Mouse (Mus musculus): Measurements from ENCODE around the gene Il1r2. TPM values are rescaled to one million over a fixed set of nuclear protein-coding genes. Genes with fewer than 3 reads are reported as not detected.

Gene Il1r2
- total RNA-seq, 1 experiment: 2.6 TPM

DNA sequence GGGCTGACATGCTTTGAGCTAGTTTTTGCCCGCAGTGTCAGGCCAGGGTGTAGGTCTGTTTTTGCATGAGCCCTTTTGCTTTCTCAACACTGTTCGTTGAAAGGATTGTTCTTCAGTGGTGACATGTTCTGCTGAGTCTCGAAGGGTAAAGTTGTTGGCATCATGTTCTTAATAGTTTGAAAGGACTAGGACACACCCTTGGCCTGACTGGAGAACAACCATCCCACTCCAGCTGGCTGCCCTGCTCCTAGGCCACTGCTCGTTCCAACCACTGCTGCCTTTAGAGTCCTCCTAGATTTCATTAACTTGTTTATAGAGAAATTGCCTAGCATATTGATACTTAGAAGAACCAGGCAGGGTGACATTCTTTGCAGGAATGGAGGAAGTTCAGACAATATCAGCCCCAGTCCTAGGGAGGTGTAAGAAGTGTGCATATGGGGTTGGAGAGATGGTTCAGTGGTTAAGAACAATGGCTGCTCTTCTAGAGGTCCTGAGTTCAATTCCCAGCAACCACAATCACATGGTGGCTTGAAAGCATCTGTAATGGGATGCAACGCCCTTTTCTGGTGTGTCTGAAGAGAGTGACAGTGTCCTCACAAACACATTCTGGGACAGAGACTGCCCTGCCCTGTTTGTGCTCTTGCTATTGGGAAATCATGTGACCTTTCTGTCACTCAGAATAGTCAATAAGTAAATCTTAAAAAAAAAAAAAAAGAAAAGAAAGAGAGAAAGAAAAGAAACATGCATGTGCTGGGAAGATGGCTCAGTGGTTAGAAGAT, 34.3 kb downstream of the Il1r2 start:
- no peak overlapping the region for H3K27ac ChIP-seq (ENCODE audit: insufficient read depth, low read depth, low read length, poor library complexity, severe bottlenecking)
- H3K4me1 ChIP-seq (ENCODE audit: control insufficient read depth in 2 of 2, insufficient read depth in 2 of 2, low read length in 2 of 2, poor library complexity in 1 of 2): no peaks in the 10 kb centered on the region
- DNase-seq (ENCODE audit: low read depth, low spot score): no peak
- no peak overlapping the region for H3K9ac ChIP-seq (ENCODE audit: insufficient read depth, low read depth, low read length, poor library complexity, severe bottlenecking)
- TF ChIP-seq CHD2 (IDR thresholded peaks at IDR 0.05; ENCODE audit: low read depth, low read length) (no peak), ZNF384 (IDR thresholded peaks at IDR 0.05; ENCODE audit: low read depth, low read length) (no peak), HCFC1 (IDR thresholded peaks at IDR 0.05; ENCODE audit: borderline replicate concordance, insufficient read depth, low read length) (no peak)
- H3K4me3 ChIP-seq (ENCODE audit: insufficient read depth in 1 of 2, low read depth in 1 of 2, low read length in 2 of 2, poor library complexity in 1 of 2, severe bottlenecking in 1 of 2): no peak overlapping the region
- in situ Hi-C loops (cut with MboI; ENCODE audit: low sequenced_read_pairs in 2 of 2, unreplicated experiment in 2 of 2): no loop called here
- no peaks in the 10 kb centered on the region for H3K9me3 ChIP-seq (ENCODE audit: control insufficient read depth, insufficient read depth, low read depth, low read length)
- no peaks in the 10 kb centered on the region for H3K36me3 ChIP-seq (ENCODE audit: control insufficient read depth, insufficient read depth, low read length, poor library complexity, severe bottlenecking)

DNA sequence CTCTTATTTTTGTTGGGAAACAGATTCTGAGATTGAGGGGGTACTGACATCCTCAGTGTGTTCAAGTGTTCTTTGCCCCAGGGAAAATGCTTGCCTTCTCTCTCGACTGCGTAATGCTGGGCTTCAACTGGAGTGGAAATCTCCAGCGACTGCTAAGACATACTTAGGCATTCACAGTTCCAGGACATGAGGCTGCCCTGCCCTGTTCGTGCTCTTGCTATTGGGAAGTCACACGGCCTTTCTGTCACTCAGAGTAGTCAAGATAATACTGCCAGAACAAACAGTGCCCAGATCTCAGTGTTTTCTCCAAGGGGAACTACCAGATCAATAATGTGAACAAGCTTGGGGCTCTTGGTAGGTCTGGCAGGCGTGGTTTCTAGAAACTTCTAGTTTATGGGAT, 35.9 kb downstream of the Il1r2 start:
- H3K9me3 ChIP-seq (ENCODE audit: control insufficient read depth, insufficient read depth, low read depth, low read length): no peaks in the 10 kb centered on the region
- no peak overlapping the region for H3K4me3 ChIP-seq (ENCODE audit: insufficient read depth in 1 of 2, low read depth in 1 of 2, low read length in 2 of 2, poor library complexity in 1 of 2, severe bottlenecking in 1 of 2)
- no peak for TF ChIP-seq ZNF384 (IDR thresholded peaks at IDR 0.05; ENCODE audit: low read depth, low read length)
- no peak for TF ChIP-seq MAFK (IDR thresholded peaks at IDR 0.05; ENCODE audit: insufficient read depth, low read depth, low read length)
- no peak for TF ChIP-seq ZC3H11A (IDR thresholded peaks at IDR 0.05; ENCODE audit: borderline replicate concordance, low read depth, low read length)
- TF ChIP-seq CHD2 (IDR thresholded peaks at IDR 0.05; ENCODE audit: low read depth, low read length): no peak
- DNase-seq (ENCODE audit: low read depth, low spot score): no peak
- in situ Hi-C loops (cut with MboI; ENCODE audit: low sequenced_read_pairs in 2 of 2, unreplicated experiment in 2 of 2): loop anchor here in 1 of 2 experiments (10.0 kb wide), 1 partner anchor 265 kb away; no protein-coding TSS in a partner anchor
- no peak overlapping the region for H3K9ac ChIP-seq (ENCODE audit: insufficient read depth, low read depth, low read length, poor library complexity, severe bottlenecking)
- no peaks in the 10 kb centered on the region for H3K4me1 ChIP-seq (ENCODE audit: control insufficient read depth in 2 of 2, insufficient read depth in 2 of 2, low read length in 2 of 2, poor library complexity in 1 of 2)
- no peak overlapping the region for H3K27ac ChIP-seq (ENCODE audit: insufficient read depth, low read depth, low read length, poor library complexity, severe bottlenecking)
- H3K36me3 ChIP-seq (ENCODE audit: control insufficient read depth, insufficient read depth, low read length, poor library complexity, severe bottlenecking): no peaks in the 10 kb centered on the region

DNA sequence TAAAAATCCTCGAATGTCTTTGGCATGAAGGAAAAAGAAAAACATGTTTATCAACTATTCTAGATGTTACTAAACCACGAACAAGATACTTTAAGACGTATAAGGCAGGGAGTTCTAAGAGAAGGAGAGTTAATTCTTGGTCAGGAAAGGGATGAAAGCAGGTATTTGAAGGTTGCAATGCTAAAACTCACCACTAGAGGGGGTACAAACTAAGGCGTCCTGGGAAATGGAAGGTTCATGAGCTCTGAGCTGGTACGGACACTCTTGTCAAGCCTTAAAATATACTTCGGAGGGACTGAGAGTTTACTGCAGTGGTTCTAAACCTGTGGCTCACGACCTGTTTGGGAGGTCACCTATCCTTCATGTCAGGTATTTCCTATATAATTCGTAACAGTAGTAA, 41.4 kb downstream of the Il1r2 start:
- in situ Hi-C loops (cut with MboI; ENCODE audit: low sequenced_read_pairs in 2 of 2, unreplicated experiment in 2 of 2): loop anchor here in 1 of 2 experiments (10.0 kb wide), 1 partner anchor 260 kb away; no protein-coding TSS in a partner anchor
- Histone ChIP-seq H3K4me3 (ENCODE audit: insufficient read depth in 1 of 2, low read depth in 1 of 2, low read length in 2 of 2, poor library complexity in 1 of 2, severe bottlenecking in 1 of 2) (no peak overlapping the region), H3K9me3 (ENCODE audit: control insufficient read depth, insufficient read depth, low read depth, low read length) (no peaks in the 10 kb centered on the region), H3K9ac (ENCODE audit: insufficient read depth, low read depth, low read length, poor library complexity, severe bottlenecking) (no peak overlapping the region), H3K36me3 (ENCODE audit: control insufficient read depth, insufficient read depth, low read length, poor library complexity, severe bottlenecking) (no peaks in the 10 kb centered on the region), H3K27ac (ENCODE audit: insufficient read depth, low read depth, low read length, poor library complexity, severe bottlenecking) (no peak overlapping the region), H3K4me1 (ENCODE audit: control insufficient read depth in 2 of 2, insufficient read depth in 2 of 2, low read length in 2 of 2, poor library complexity in 1 of 2) (no peaks in the 10 kb centered on the region)
- no peak for TF ChIP-seq ZNF384 (IDR thresholded peaks at IDR 0.05; ENCODE audit: low read depth, low read length)
- TF ChIP-seq HCFC1 (IDR thresholded peaks at IDR 0.05; ENCODE audit: borderline replicate concordance, insufficient read depth, low read length): no peak
- TF ChIP-seq ZC3H11A (IDR thresholded peaks at IDR 0.05; ENCODE audit: borderline replicate concordance, low read depth, low read length): peak; percentile 36; the same call in 1 of the 2 replicates
- no peak for TF ChIP-seq CHD2 (IDR thresholded peaks at IDR 0.05; ENCODE audit: low read depth, low read length)
- no peak for TF ChIP-seq MAFK (IDR thresholded peaks at IDR 0.05; ENCODE audit: insufficient read depth, low read depth, low read length)
- peak; percentile 70 for DNase-seq (ENCODE audit: low read depth, low spot score)

DNA sequence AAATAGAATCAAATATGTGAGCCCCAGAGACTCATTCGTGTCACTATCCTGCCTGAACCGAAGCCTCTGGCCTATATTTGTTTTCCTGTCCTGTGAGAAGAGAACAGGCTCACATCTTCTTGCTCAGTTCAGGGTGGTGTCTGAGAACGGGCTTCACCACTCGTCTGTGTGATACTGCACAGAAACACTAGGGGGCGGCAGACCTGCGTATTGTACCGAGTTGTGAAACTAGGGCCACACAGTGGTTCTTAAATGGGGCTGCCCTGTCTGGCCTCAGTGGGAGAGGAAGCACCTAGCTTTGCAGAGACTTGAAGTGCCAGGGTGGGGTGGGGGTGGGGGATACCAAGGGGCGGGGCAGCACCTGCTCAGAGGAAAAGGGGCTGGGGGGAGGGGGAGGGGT, 42.5 kb downstream of the Il1r2 start:
- in situ Hi-C loops (cut with MboI; ENCODE audit: low sequenced_read_pairs in 2 of 2, unreplicated experiment in 2 of 2): loop anchor here in 1 of 2 experiments (10.0 kb wide), 1 partner anchor 258 kb away; no protein-coding TSS in a partner anchor
- no peaks in the 10 kb centered on the region for H3K36me3 ChIP-seq (ENCODE audit: control insufficient read depth, insufficient read depth, low read length, poor library complexity, severe bottlenecking)
- H3K4me1 ChIP-seq (ENCODE audit: control insufficient read depth in 2 of 2, insufficient read depth in 2 of 2, low read length in 2 of 2, poor library complexity in 1 of 2): no peaks in the 10 kb centered on the region
- no peak overlapping the region for H3K4me3 ChIP-seq (ENCODE audit: insufficient read depth in 1 of 2, low read depth in 1 of 2, low read length in 2 of 2, poor library complexity in 1 of 2, severe bottlenecking in 1 of 2)
- H3K27ac ChIP-seq (ENCODE audit: insufficient read depth, low read depth, low read length, poor library complexity, severe bottlenecking): no peak overlapping the region
- peak; percentile 77 for DNase-seq (ENCODE audit: low read depth, low spot score)
- H3K9ac ChIP-seq (ENCODE audit: insufficient read depth, low read depth, low read length, poor library complexity, severe bottlenecking): no peak overlapping the region
- TF ChIP-seq ZNF384 (IDR thresholded peaks at IDR 0.05; ENCODE audit: low read depth, low read length) (no peak), CHD2 (IDR thresholded peaks at IDR 0.05; ENCODE audit: low read depth, low read length) (no peak), HCFC1 (IDR thresholded peaks at IDR 0.05; ENCODE audit: borderline replicate concordance, insufficient read depth, low read length) (no peak), ZC3H11A (IDR thresholded peaks at IDR 0.05; ENCODE audit: borderline replicate concordance, low read depth, low read length) (peak; percentile 88; the same call in 1 of the 2 replicates), MAFK (IDR thresholded peaks at IDR 0.05; ENCODE audit: insufficient read depth, low read depth, low read length) (no peak)
- no peaks in the 10 kb centered on the region for H3K9me3 ChIP-seq (ENCODE audit: control insufficient read depth, insufficient read depth, low read depth, low read length)
